ENCODE assay signal across 8 mouse cellular contexts in genomic region chr13:9276856-9277620, GRCm38 (mm10). TPM values are rescaled to one million over a fixed set of nuclear protein-coding genes. Genes with fewer than 3 reads are reported as not detected.
A peak's percentile ranks its signal among the peaks of the same experiment; 100 is the strongest.
DNase-seq lines count a peak whose midpoint lies in the region; ATAC-seq lines count a peak whose summit lies in the region.

No protein-coding gene starts in this region.

- H3K9me3 ChIP-seq in limb, embryonic 11.5 days (ENCODE audit: control insufficient read depth, low read length) = no peaks in the 10 kb centered on the region
- H3K9me3 ChIP-seq in midbrain, embryonic 13.5 days = no peaks in the 10 kb centered on the region

- H3K4me2 ChIP-seq in limb, embryonic 11.5 days (ENCODE audit: low read depth, severe bottlenecking) = peak overlapping the region; percentile 78
- peak overlapping the region; percentile 80 for H3K4me2 ChIP-seq in midbrain, embryonic 13.5 days (replicated peaks)

- peak overlapping the region; percentile 89 for H3K4me3 ChIP-seq in limb, embryonic 11.5 days (ENCODE audit: low read depth, low read length)
- H3K4me3 ChIP-seq in midbrain, embryonic 13.5 days (replicated peaks) = peak overlapping the region; percentile 92

- peak; percentile 67 for DNase-seq in embryo, embryonic 10.5 days (ENCODE audit: low spot score)
- no peak for DNase-seq in embryo, embryonic 10 days (ENCODE audit: low spot score)
- peak; percentile 78 to 80 for DNase-seq in cerebellum, postnatal 10 days
- peak; percentile 65 for DNase-seq in gastrocnemius, postnatal 10 days
- peak; percentile 40 for DNase-seq in induced T-regulatory cell, adult 2 months (ENCODE audit: low read depth)
- peak; percentile 65 for DNase-seq in limb, embryonic 11.5 days (ENCODE audit: low spot score)
- peak; percentile 28 to 74 for DNase-seq in spleen, postnatal 4 days (ENCODE audit: low spot score in 2 of 2)

- 0 out of 2 replicates have a peak, but pooled peaks cover 4% of the 10 kb centered on the region for H3K4me1 ChIP-seq in limb, embryonic 11.5 days (ENCODE audit: control insufficient read depth, insufficient read depth, low read length)
- H3K4me1 ChIP-seq in midbrain, embryonic 13.5 days (replicated peaks) = peaks cover 37% of the 10 kb centered on the region

- peak overlapping the region; percentile 93 for H3K9ac ChIP-seq in limb, embryonic 11.5 days (ENCODE audit: low read length)
- peak overlapping the region; percentile 97 for H3K9ac ChIP-seq in midbrain, embryonic 13.5 days (replicated peaks)

- no peaks in the 10 kb centered on the region for H3K27me3 ChIP-seq in limb, embryonic 11.5 days (ENCODE audit: control insufficient read depth, insufficient read depth, low read length)
- H3K27me3 ChIP-seq in midbrain, embryonic 13.5 days = no peaks in the 10 kb centered on the region

- H3K36me3 ChIP-seq in limb, embryonic 11.5 days (ENCODE audit: control insufficient read depth, insufficient read depth, low read length) = no peaks in the 10 kb centered on the region
- no peaks in the 10 kb centered on the region for H3K36me3 ChIP-seq in midbrain, embryonic 13.5 days

- ATAC-seq in limb, embryonic 11.5 days (ENCODE audit: insufficient number of reproducible peaks, low FRiP score, low TSS enrichment, low read depth) = peak; percentile 77
- ATAC-seq in midbrain, embryonic 13.5 days = peak; percentile 84

- 0% methylated on average over 35 of the region's 75 CpGs for WGBS in limb, embryonic 11.5 days
- WGBS in midbrain, embryonic 13.5 days = under 1% methylated on average over 68 of the region's 75 CpGs

- H3K27ac ChIP-seq in limb, embryonic 11.5 days (replicated peaks; ENCODE audit: low read depth, low read length) = peak overlapping the region; percentile 90
- peak overlapping the region; percentile 99 for H3K27ac ChIP-seq in midbrain, embryonic 13.5 days

RNA-seq across cellular contexts. Expression of gene Dip2c, which starts 0.7 kb away (rescaled TPM):
- 10 to 100 TPM; 20.8 to 22.5 TPM for total RNA-seq in gastrocnemius, postnatal 10 days (2021)
- 5.5 and 6.7 TPM in 2 replicates for polyA plus RNA-seq in limb, embryonic 11.5 days (2014; fragmentation: Nextera tagmentation; extraction: Ambion mirVana)
- 9.5 and 10.3 TPM in 2 replicates for polyA plus RNA-seq in midbrain, embryonic 13.5 days (2015; fragmentation: Nextera tagmentation; extraction: Ambion mirVana)
